Mouse (Mus musculus) megakaryocyte, adult 5-6 weeks (primary cell): ENCODE results near the gene Gm11562. TPM values are rescaled to one million over a fixed set of nuclear protein-coding genes. Genes with fewer than 3 reads are reported as not detected.

Source experiments
- ATAC-seq: 2 replicates; pipeline ENCODE4 v1.8.0; 2016; ENCODE audit warnings: mild to moderate bottlenecking, inconsistent platforms; ENCODE audit not compliant: poor library complexity, severe bottlenecking
- total RNA-seq, 2 experiments: library from RNA; stranded (forward) in 1 of 2; stranded (reverse) in 1 of 2; fragments of 153-499, 151-499 nt in 1 of 2; fragments of 221-1000, 200-1000 nt in 1 of 2; gene quantifications; 2 replicates each; pipeline versions ENCODE4 v1.2.3 to v1.2.4; 2015 to 2017

The Gm11562 gene
- total RNA-seq, 2 experiments from 2014 or later = not detected

DNA sequence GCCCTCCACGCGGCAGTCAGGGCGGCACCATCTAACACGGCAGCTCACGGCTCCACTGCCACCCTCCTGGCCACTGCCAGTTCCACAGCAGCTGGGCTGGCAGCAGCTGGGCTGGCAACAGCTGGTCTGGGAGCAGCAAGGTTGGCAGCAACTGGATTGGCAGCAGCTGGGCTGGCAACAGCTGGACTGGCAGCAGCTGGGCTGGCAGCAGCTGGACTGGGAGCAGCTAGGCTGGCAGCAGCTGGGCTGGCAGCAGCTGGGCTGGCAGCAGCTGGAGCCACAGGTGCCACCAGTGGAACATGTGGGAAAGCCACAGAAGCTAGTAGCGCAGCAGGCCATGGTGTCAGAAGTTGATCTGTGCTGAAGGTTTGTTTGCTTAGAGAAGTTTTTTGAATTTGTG lies 29.3 kb downstream of the Gm11562 start, which contains the start of gene Krtap1-3:
TSS of gene Krtap1-3 (minus strand) at position 359 of the 400 bp plus-strand sequence.
- no peak for ATAC-seq

GRCm38 (mm10) chr11:99585096-99585495 lies 35.1 kb downstream of the Gm11562 start:
- ATAC-seq = no peak

- ATAC-seq = no peak
These were observed 37.0 kb downstream of the Gm11562 start, which contains the start of gene Krtap1-4 for GRCm38 (mm10) chr11:99583245-99583704. Gene Krtap1-4, minus strand, starts transcription at chr11:99583654.

- ATAC-seq = no peak
These were observed 38.7 kb downstream of the Gm11562 start for GRCm38 (mm10) chr11:99581564-99581963.

DNA sequence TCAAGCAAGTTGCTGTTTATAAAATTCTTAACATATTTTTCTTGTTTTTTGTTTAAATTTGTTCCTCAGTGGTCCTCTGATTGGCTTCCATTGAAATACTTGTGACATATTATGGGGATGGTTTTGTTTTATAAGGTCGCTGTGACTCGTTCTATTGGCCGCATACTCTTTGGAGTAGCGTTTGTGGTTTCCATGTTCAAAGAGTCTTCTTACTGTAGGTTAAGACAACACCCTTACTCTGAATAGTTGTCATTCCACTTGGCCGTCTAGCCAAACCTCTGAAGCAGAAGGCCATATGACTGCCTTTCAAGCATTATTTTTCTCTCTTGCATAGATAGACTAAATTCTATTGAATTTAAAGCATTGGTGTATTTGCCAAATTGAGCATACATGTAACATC lies 39.2 kb downstream of the Gm11562 start:
- no peak for ATAC-seq

GRCm38 (mm10) chr11:99580636-99581035 lies 39.6 kb downstream of the Gm11562 start, which contains the start of gene Krtap1-5:
Gene Krtap1-5, minus strand, starts transcription at chr11:99581016.
- no peak for ATAC-seq

DNA sequence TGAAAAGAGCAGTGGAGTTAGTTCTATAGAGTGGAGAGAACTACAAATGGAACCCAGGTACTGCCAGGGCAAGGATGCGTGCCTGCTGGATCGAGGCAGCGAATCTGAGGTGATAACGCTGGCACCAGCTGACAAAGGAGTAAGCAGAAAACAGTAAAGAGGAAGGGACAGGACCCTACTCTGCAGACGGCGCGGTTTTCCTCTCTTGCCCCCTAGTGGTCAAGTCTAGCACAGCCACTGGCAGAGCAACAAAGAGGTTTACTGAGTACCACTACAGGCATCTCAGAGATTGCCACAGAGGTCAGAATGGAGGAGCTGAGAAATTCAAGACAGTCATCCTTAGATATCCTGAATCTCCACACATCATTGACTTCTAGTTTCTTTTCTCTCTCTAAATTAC lies 46.1 kb downstream of the Gm11562 start:
- ATAC-seq = peak; percentile 82

DNA sequence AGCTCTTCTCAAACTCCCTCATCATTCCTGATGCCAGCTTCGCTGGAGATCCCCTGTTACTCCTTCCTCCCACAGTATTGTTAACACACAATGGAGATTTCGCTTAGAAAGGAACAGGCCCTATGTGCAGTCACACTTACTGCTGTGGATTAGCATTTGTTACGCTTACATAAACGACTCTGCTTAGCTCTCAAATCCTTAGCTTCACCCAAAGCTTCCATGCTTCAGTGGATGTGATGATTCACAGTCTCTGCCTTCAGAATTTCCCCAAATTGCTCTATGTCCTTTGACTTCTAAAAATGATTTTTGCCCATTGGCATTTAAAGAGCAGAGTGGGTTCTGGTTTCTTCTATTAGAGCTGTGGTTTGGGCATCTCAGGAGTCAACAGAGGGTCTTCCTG lies 47.1 kb downstream of the Gm11562 start:
- no peak for ATAC-seq

Other genes with a start within 250 kb of the Gm11562 start
Only the 30 nearest of the 38 such genes appear.
- gene Krt20, start 182.3 kb downstream of the Gm11562 start, total RNA-seq (2015) = not detected in 2 replicates
- gene Krt20, start 182.3 kb downstream of the Gm11562 start, total RNA-seq (2017) = not detected in 2 replicates
- gene Krt23, start 127.3 kb downstream of the Gm11562 start, total RNA-seq (2015) = not detected in 2 replicates
- not detected in 2 replicates for gene Krt23, start 127.3 kb downstream of the Gm11562 start, total RNA-seq (2017)
- gene Krt39, start 99.1 kb downstream of the Gm11562 start, total RNA-seq (2015) = not detected in 2 replicates
- gene Krt39, start 99.1 kb downstream of the Gm11562 start, total RNA-seq (2017) = not detected in 2 replicates
- not detected in 2 replicates for gene Krt40, start 77.3 kb downstream of the Gm11562 start, total RNA-seq (2015)
- not detected in 2 replicates for gene Krt40, start 77.3 kb downstream of the Gm11562 start, total RNA-seq (2017)
- gene Krtap3-3, start 69.6 kb downstream of the Gm11562 start, total RNA-seq (2015) = not detected in 2 replicates
- gene Krtap3-3, start 69.6 kb downstream of the Gm11562 start, total RNA-seq (2017) = not detected in 2 replicates
- gene Krtap3-2, start 63.6 kb downstream of the Gm11562 start, total RNA-seq (2015) = not detected in 2 replicates
- not detected in 2 replicates for gene Krtap3-2, start 63.6 kb downstream of the Gm11562 start, total RNA-seq (2017)
- gene Gm11939, start 61.0 kb downstream of the Gm11562 start, total RNA-seq (2015) = not detected in 2 replicates
- gene Gm11939, start 61.0 kb downstream of the Gm11562 start, total RNA-seq (2017) = not detected in 2 replicates
- not detected in 2 replicates for gene Krtap3-1, start 53.8 kb downstream of the Gm11562 start, total RNA-seq (2015)
- gene Krtap3-1, start 53.8 kb downstream of the Gm11562 start, total RNA-seq (2017) = not detected in 2 replicates
- gene Krtap1-5, start 39.4 kb downstream of the Gm11562 start, total RNA-seq (2015) = not detected in 2 replicates
- not detected in 2 replicates for gene Krtap1-5, start 39.4 kb downstream of the Gm11562 start, total RNA-seq (2017)
- not detected in 2 replicates for gene Krtap1-4, start 36.8 kb downstream of the Gm11562 start, total RNA-seq (2015)
- gene Krtap1-4, start 36.8 kb downstream of the Gm11562 start, total RNA-seq (2017) = not detected in 2 replicates
- gene Krtap1-3, start 29.1 kb downstream of the Gm11562 start, total RNA-seq (2015) = not detected in 2 replicates
- not detected in 2 replicates for gene Krtap1-3, start 29.1 kb downstream of the Gm11562 start, total RNA-seq (2017)
- not detected in 2 replicates for gene Krtap9-3, start 22.3 kb downstream of the Gm11562 start, total RNA-seq (2015)
- gene Krtap9-3, start 22.3 kb downstream of the Gm11562 start, total RNA-seq (2017) = not detected in 2 replicates
- gene Gm11938, start 17.1 kb downstream of the Gm11562 start, total RNA-seq (2015) = not detected in 2 replicates
- gene Gm11938, start 17.1 kb downstream of the Gm11562 start, total RNA-seq (2017) = not detected in 2 replicates
- not detected in 2 replicates for gene Gm11937, start 10.2 kb downstream of the Gm11562 start, total RNA-seq (2015)
- gene Gm11937, start 10.2 kb downstream of the Gm11562 start, total RNA-seq (2017) = not detected in 2 replicates
- not detected in 2 replicates for gene Krtap2-4, start 5.6 kb downstream of the Gm11562 start, total RNA-seq (2015)
- gene Krtap2-4, start 5.6 kb downstream of the Gm11562 start, total RNA-seq (2017) = not detected in 2 replicates
- not detected in 2 replicates for gene Krtap4-1, start 7.8 kb upstream of the Gm11562 start, total RNA-seq (2015)
- gene Krtap4-1, start 7.8 kb upstream of the Gm11562 start, total RNA-seq (2017) = not detected in 2 replicates
- gene Krtap4-2, start 14.6 kb upstream of the Gm11562 start, total RNA-seq (2015) = not detected in 2 replicates
- gene Krtap4-2, start 14.6 kb upstream of the Gm11562 start, total RNA-seq (2017) = not detected in 2 replicates
- not detected in 2 replicates for gene Krtap4-7, start 23.7 kb upstream of the Gm11562 start, total RNA-seq (2015)
- not detected in 2 replicates for gene Krtap4-7, start 23.7 kb upstream of the Gm11562 start, total RNA-seq (2017)
- gene Gm11555, start 29.8 kb upstream of the Gm11562 start, total RNA-seq (2015) = not detected in 2 replicates
- gene Gm11555, start 29.8 kb upstream of the Gm11562 start, total RNA-seq (2017) = not detected in 2 replicates
- gene Gm11563, start 38.5 kb upstream of the Gm11562 start, total RNA-seq (2015) = not detected in 2 replicates
- gene Gm11563, start 38.5 kb upstream of the Gm11562 start, total RNA-seq (2017) = not detected in 2 replicates
- gene Krtap4-6, start 45.5 kb upstream of the Gm11562 start, total RNA-seq (2015) = not detected in 2 replicates
- not detected in 2 replicates for gene Krtap4-6, start 45.5 kb upstream of the Gm11562 start, total RNA-seq (2017)
- not detected in 2 replicates for gene Gm14190, start 70.3 kb upstream of the Gm11562 start, total RNA-seq (2015)
- gene Gm14190, start 70.3 kb upstream of the Gm11562 start, total RNA-seq (2017) = not detected in 2 replicates
- gene Gm14180, start 113.9 kb upstream of the Gm11562 start, total RNA-seq (2015) = not detected in 2 replicates
- gene Gm14180, start 113.9 kb upstream of the Gm11562 start, total RNA-seq (2017) = not detected in 2 replicates
- gene Gm11595, start 152.5 kb upstream of the Gm11562 start, total RNA-seq (2015) = not detected in 2 replicates
- not detected in 2 replicates for gene Gm11595, start 152.5 kb upstream of the Gm11562 start, total RNA-seq (2017)
- not detected in 2 replicates for gene Krtap4-8, start 160.3 kb upstream of the Gm11562 start, total RNA-seq (2015)
- gene Krtap4-8, start 160.3 kb upstream of the Gm11562 start, total RNA-seq (2017) = not detected in 2 replicates
- gene Krtap4-9, start 164.8 kb upstream of the Gm11562 start, total RNA-seq (2015) = not detected in 2 replicates
- not detected in 2 replicates for gene Krtap4-9, start 164.8 kb upstream of the Gm11562 start, total RNA-seq (2017)
- gene Gm11596, start 173.0 kb upstream of the Gm11562 start, total RNA-seq (2015) = not detected in 2 replicates
- gene Gm11596, start 173.0 kb upstream of the Gm11562 start, total RNA-seq (2017) = not detected in 2 replicates
- not detected in 2 replicates for gene Gm11569, start 178.5 kb upstream of the Gm11562 start, total RNA-seq (2015)
- gene Gm11569, start 178.5 kb upstream of the Gm11562 start, total RNA-seq (2017) = not detected in 2 replicates
- not detected in 2 replicates for gene Gm11554, start 184.0 kb upstream of the Gm11562 start, total RNA-seq (2015)
- gene Gm11554, start 184.0 kb upstream of the Gm11562 start, total RNA-seq (2017) = not detected in 2 replicates
- not detected in 2 replicates for gene Krtap4-13, start 189.5 kb upstream of the Gm11562 start, total RNA-seq (2015)
- gene Krtap4-13, start 189.5 kb upstream of the Gm11562 start, total RNA-seq (2017) = not detected in 2 replicates